Mouse (Mus musculus): ENCODE data around the gene Rtkn.

The Rtkn gene

GRCm38 (mm10) chr6:83134951-83135513, at the start of gene Rtkn:
Gene Rtkn, plus strand, starts transcription at chr6:83135463.
- no peak for DNase-seq (ENCODE audit: low read depth, low spot score)

- DNase-seq (ENCODE audit: low read depth, low spot score), result no peak
Measured at GRCm38 (mm10) chr6:83086121-83087035, 48.9 kb upstream of the Rtkn start, which contains the start of gene Lbx2. Gene Lbx2, plus strand, starts transcription at chr6:83086367.

- no peak for DNase-seq (ENCODE audit: low read depth, low spot score)
Measured at GRCm38 (mm10) chr6:83087205-83087925, 47.9 kb upstream of the Rtkn start.

GRCm38 (mm10) chr6:83087926-83088260, 47.4 kb upstream of the Rtkn start:
- no peak for DNase-seq (ENCODE audit: low read depth, low spot score)

- DNase-seq (ENCODE audit: low read depth, low spot score), result no peak
Measured at GRCm38 (mm10) chr6:83092416-83093127, 42.7 kb upstream of the Rtkn start.

- DNase-seq (ENCODE audit: low read depth, low spot score), result no peak
Measured at GRCm38 (mm10) chr6:83095968-83096367, 39.3 kb upstream of the Rtkn start.

- DNase-seq (ENCODE audit: low read depth, low spot score), result no peak
Measured at GRCm38 (mm10) chr6:83098411-83098810, 36.9 kb upstream of the Rtkn start.

GRCm38 (mm10) chr6:83101316-83101687, 34.0 kb upstream of the Rtkn start, which contains the start of the genes Ccdc142 and Gm42688:
Gene Ccdc142, plus strand, starts transcription at chr6:83101601.
Gene Gm42688, plus strand, starts transcription at chr6:83101617.
- DNase-seq (ENCODE audit: low read depth, low spot score), result peak; percentile 79

- DNase-seq (ENCODE audit: low read depth, low spot score), result peak; percentile 72
Measured at GRCm38 (mm10) chr6:83101688-83102556, 33.3 kb upstream of the Rtkn start.

GRCm38 (mm10) chr6:83103130-83103650, 32.1 kb upstream of the Rtkn start:
- DNase-seq (ENCODE audit: low read depth, low spot score), result no peak

- no peak for DNase-seq (ENCODE audit: low read depth, low spot score)
Measured at GRCm38 (mm10) chr6:83104158-83104557, 31.1 kb upstream of the Rtkn start.

- DNase-seq (ENCODE audit: low read depth, low spot score), result peak; percentile 72
Measured at GRCm38 (mm10) chr6:83107566-83108400, 27.5 kb upstream of the Rtkn start.

GRCm38 (mm10) chr6:83108762-83109668, 26.2 kb upstream of the Rtkn start, which contains the start of gene Mrpl53:
Gene Mrpl53, plus strand, starts transcription at chr6:83109040.
- peak; percentile 74 for DNase-seq (ENCODE audit: low read depth, low spot score)

- DNase-seq (ENCODE audit: low read depth, low spot score), result no peak
Measured at GRCm38 (mm10) chr6:83111510-83112136, 23.6 kb upstream of the Rtkn start.

- DNase-seq (ENCODE audit: low read depth, low spot score), result peak; percentile 87
Measured at GRCm38 (mm10) chr6:83115011-83115671, 20.1 kb upstream of the Rtkn start, which contains the start of gene Mogs. Gene Mogs, plus strand, starts transcription at chr6:83115496.

- DNase-seq (ENCODE audit: low read depth, low spot score), result no peak
Measured at GRCm38 (mm10) chr6:83115682-83116372, 19.4 kb upstream of the Rtkn start.
